Mouse (Mus musculus) heart, postnatal 0 days (tissue): ENCODE measurements around the gene Mmp15. TPM values are rescaled to one million over a fixed set of nuclear protein-coding genes. Genes with fewer than 3 reads are reported as not detected.

Source experiments
- ATAC-seq: fragments of 200-750 bp; cut with Nextera tagmentation; 2 replicates; pipeline ENCODE4 v1.8.0; 2017; ENCODE audit warnings: low read depth, moderate number of reproducible peaks, moderate library complexity; ENCODE audit not compliant: insufficient read depth
- DNase-seq: peaks from one replicate; pipeline ENCODE4 v3.0.0-alpha.2; 2016; ENCODE audit warnings: low spot score
- H3K27ac ChIP-seq: fragments of 300-500 bp; sonication (generic); 2 replicates; pipeline ENCODE4 v1.5.1; 2014; ENCODE audit warnings: low read depth, mild to moderate bottlenecking
- H3K27me3 ChIP-seq: fragments of 300-500 bp; sonication (generic); 2 replicates; pipeline ENCODE4 v1.6.1; 2014; ENCODE audit warnings: low read length, mixed read lengths; ENCODE audit not compliant: control insufficient read depth, insufficient read depth
- H3K36me3 ChIP-seq: fragments of 300-500 bp; sonication (generic); replicated peaks from 2 replicates; pipeline ENCODE4 v1.6.1; 2014; ENCODE audit warnings: low read length, mixed read lengths; ENCODE audit not compliant: control insufficient read depth, insufficient read depth
- H3K4me1 ChIP-seq: fragments of 300-500 bp; sonication (generic); 2 replicates; pipeline ENCODE4 v1.6.1; 2014; ENCODE audit warnings: antibody characterized with exemption; ENCODE audit not compliant: control insufficient read depth, insufficient read depth
- H3K4me2 ChIP-seq: fragments of 300-500 bp; sonication (generic); 2 replicates; pipeline ENCODE4 v1.6.1; 2014; ENCODE audit warnings: low read depth, mild to moderate bottlenecking, low read length, moderate library complexity
- H3K4me3 ChIP-seq: fragments of 300-500 bp; sonication (generic); 2 replicates; pipeline ENCODE4 v1.5.1; 2014; ENCODE audit warnings: low read depth, low read length
- H3K9ac ChIP-seq: fragments of 300-500 bp; sonication (generic); replicated peaks from 2 replicates; pipeline ENCODE4 v1.6.1; 2014; ENCODE audit warnings: low read depth, low read length, mixed read lengths
- H3K9me3 ChIP-seq: fragments of 300-500 bp; sonication (generic); replicated peaks from 2 replicates; pipeline ENCODE4 v1.6.1; 2016; ENCODE audit warnings: low read length; ENCODE audit not compliant: control insufficient read depth
- CTCF ChIP-seq: IDR thresholded peaks from 2 replicates; pipeline ENCODE4 v1.5.1; 2016; ENCODE audit warnings: antibody characterized with exemption, control low read depth, low read depth
- EP300 ChIP-seq: IDR thresholded peaks from 2 replicates; pipeline ENCODE4 v1.6.1; 2016; ENCODE audit warnings: antibody characterized with exemption, low read depth
- WGBS: fragments of 180-500 bp; shearing (Covaris S2); extraction: QIAGEN DNeasy Blood & Tissue Kit; methylation state at CpG from one replicate; pipeline ENCODE4 v1.1.7; 2014; 5-methylcytosine and 5-hydroxymethylcytosine counted together
- polyA plus RNA-seq: library from polyadenylated mRNA; unstranded; fragments of >200 nt; fragmentation: Nextera tagmentation; extraction: Ambion mirVana; gene quantifications from 2 replicates; pipeline ENCODE4 v1.2.1, GENCODE M21; 2015
- total RNA-seq: library from RNA; depleted of rRNA; stranded (reverse); fragments of >200 nt; gene quantifications from 2 replicates; pipeline ENCODE4 v1.2.3, GENCODE M21; 2014; ENCODE audit warnings: low replicate concordance

Gene Mmp15
- total and polyA plus RNA-seq, 2 experiments from 2014 or later, result 32.9 to 132 TPM

GRCm38 (mm10) chr8:95323201-95323600 lies 28.9 kb upstream of the Mmp15 start:
- no peak overlapping the region for H3K4me3 ChIP-seq
- TF ChIP-seq CTCF, result no peak
- no peak for TF ChIP-seq EP300
- ATAC-seq (no peak), DNase-seq (no peak)
- H3K9ac ChIP-seq, result no peak overlapping the region
- no peaks in the 10 kb centered on the region for H3K9me3 ChIP-seq
- peaks cover 27% of the 10 kb centered on the region for H3K36me3 ChIP-seq
- no peak overlapping the region for H3K27ac ChIP-seq
- peaks cover 6% of the 10 kb centered on the region; the same call in 1 of the 2 replicates for H3K4me1 ChIP-seq
- 49% methylated on average over 3 of the region's 3 CpGs for WGBS
- H3K27me3 ChIP-seq, result no peaks in the 10 kb centered on the region
- no peak overlapping the region for H3K4me2 ChIP-seq

GRCm38 (mm10) chr8:95324646-95325045 lies 27.4 kb upstream of the Mmp15 start:
- Histone ChIP-seq H3K27me3 (no peaks in the 10 kb centered on the region), H3K4me1 (peaks cover 6% of the 10 kb centered on the region; the same call in 1 of the 2 replicates), H3K27ac (0 out of 2 replicates have a peak overlapping the region, but pooled peaks have one; percentile 11), H3K36me3 (peaks cover 39% of the 10 kb centered on the region), H3K9ac (no peak overlapping the region), H3K4me3 (no peak overlapping the region), H3K9me3 (no peaks in the 10 kb centered on the region), H3K4me2 (no peak overlapping the region)
- DNase-seq, result no peak
- no peak for TF ChIP-seq CTCF
- TF ChIP-seq EP300, result no peak
- WGBS, result 42% methylated on average over 5 of the region's 5 CpGs
- no peak for ATAC-seq

GRCm38 (mm10) chr8:95326822-95327221 lies 25.2 kb upstream of the Mmp15 start:
- Histone ChIP-seq H3K4me2 (no peak overlapping the region), H3K27ac (no peak overlapping the region), H3K27me3 (no peaks in the 10 kb centered on the region), H3K36me3 (peaks cover 39% of the 10 kb centered on the region), H3K4me1 (peaks cover 15% of the 10 kb centered on the region), H3K4me3 (no peak overlapping the region), H3K9ac (no peak overlapping the region), H3K9me3 (no peaks in the 10 kb centered on the region)
- no peak for ATAC-seq
- TF ChIP-seq CTCF (no peak), EP300 (no peak)
- WGBS, result 59% methylated on average over 5 of the region's 5 CpGs
- DNase-seq, result no peak

GRCm38 (mm10) chr8:95327866-95328465 lies 24.1 kb upstream of the Mmp15 start:
- peaks cover 9% of the 10 kb centered on the region; the same call in 1 of the 2 replicates for H3K4me1 ChIP-seq
- 85% methylated on average over 43 of the region's 46 CpGs for WGBS
- ATAC-seq (no peak), DNase-seq (no peak)
- no peaks in the 10 kb centered on the region for H3K27me3 ChIP-seq
- no peak overlapping the region for H3K9ac ChIP-seq
- TF ChIP-seq EP300, result no peak
- no peak for TF ChIP-seq CTCF
- H3K9me3 ChIP-seq, result no peaks in the 10 kb centered on the region
- H3K36me3 ChIP-seq, result peaks cover 39% of the 10 kb centered on the region
- H3K27ac ChIP-seq, result no peak overlapping the region
- H3K4me2 ChIP-seq, result no peak overlapping the region
- no peak overlapping the region for H3K4me3 ChIP-seq

- Histone ChIP-seq H3K4me1 (peaks cover 9% of the 10 kb centered on the region; the same call in 1 of the 2 replicates), H3K4me2 (peak overlapping the region; percentile 84), H3K27me3 (no peaks in the 10 kb centered on the region), H3K9me3 (no peaks in the 10 kb centered on the region), H3K36me3 (peaks cover 56% of the 10 kb centered on the region), H3K9ac (peak overlapping the region; percentile 86), H3K27ac (no peak overlapping the region), H3K4me3 (peak overlapping the region; percentile 89)
- DNase-seq (no peak), ATAC-seq (no peak)
- TF ChIP-seq CTCF (no peak), EP300 (no peak)
- WGBS, result 18% methylated on average over 1 of the region's 1 CpGs
Observed at GRCm38 (mm10) chr8:95330367-95330766, 21.7 kb upstream of the Mmp15 start.

- H3K4me1 ChIP-seq, result peaks cover 9% of the 10 kb centered on the region; the same call in 1 of the 2 replicates
- peak; percentile 55 for DNase-seq
- peak overlapping the region; percentile 86 for H3K9ac ChIP-seq
- H3K9me3 ChIP-seq, result no peaks in the 10 kb centered on the region
- peak; percentile 47 for ATAC-seq
- TF ChIP-seq EP300, result no peak; the same call in 1 of the 2 replicates
- TF ChIP-seq CTCF, result no peak
- H3K4me2 ChIP-seq, result peak overlapping the region; percentile 84
- WGBS, result under 1% methylated on average over 37 of the region's 38 CpGs
- no peaks in the 10 kb centered on the region for H3K27me3 ChIP-seq
- peaks cover 49% of the 10 kb centered on the region for H3K36me3 ChIP-seq
- H3K27ac ChIP-seq, result peak overlapping the region; percentile 95
- peak overlapping the region; percentile 89 for H3K4me3 ChIP-seq
Observed at GRCm38 (mm10) chr8:95331156-95331719, 20.8 kb upstream of the Mmp15 start.
